Mouse (Mus musculus): Measurements from ENCODE around the gene Hist2h4.

The Hist2h4 gene

GRCm38 (mm10) chr3:96220765-96221639, 42.1 kb downstream of the Hist2h4 start, which contains the start of the genes Hist2h2ac and Hist2h2be:
TSS of gene Hist2h2ac (minus strand) at chr3:96220880.
TSS of gene Hist2h2be (plus strand) at chr3:96221119.
- peak; percentile 88 for DNase-seq (ENCODE audit: low spot score)

- peak; percentile 60 for DNase-seq (ENCODE audit: low spot score)
Observed at GRCm38 (mm10) chr3:96220131-96220764, 42.9 kb downstream of the Hist2h4 start.

GRCm38 (mm10) chr3:96219661-96220130, 43.4 kb downstream of the Hist2h4 start, which contains the start of the genes Bola1 and Hist2h2ab:
TSS of gene Bola1 (minus strand) at chr3:96219709.
TSS of gene Hist2h2ab (plus strand) at chr3:96219865.
- peak; percentile 88 for DNase-seq (ENCODE audit: low spot score)

- no peak for DNase-seq (ENCODE audit: low spot score)
Observed at GRCm38 (mm10) chr3:96219191-96219641, 43.9 kb downstream of the Hist2h4 start.

Measured in retina, embryonic 14.5 days (tissue).